Mouse (Mus musculus) kidney, postnatal 0 days (tissue): Measurements from ENCODE around the gene Slc27a5. TPM values are rescaled to one million over a fixed set of nuclear protein-coding genes. Genes with fewer than 3 reads are reported as not detected.
A peak's percentile ranks its signal among the peaks of the same experiment; 100 is the strongest.

Experiments
- ATAC-seq: fragments of 200-750 bp; cut with Nextera tagmentation; replicated peaks from 2 replicates; pipeline ENCODE4 v1.8.0; 2017; ENCODE audit warnings: low read depth, moderate number of reproducible peaks, moderate TSS enrichment, moderate library complexity; ENCODE audit not compliant: low FRiP score
- DNase-seq: peaks from one replicate; pipeline ENCODE4 v3.0.0-alpha.2; 2016; ENCODE audit warnings: low spot score
- H3K27ac ChIP-seq: fragments of 300-500 bp; sonication (generic); 2 replicates; pipeline ENCODE4 v1.5.1; 2014; ENCODE audit warnings: mild to moderate bottlenecking
- H3K27me3 ChIP-seq: fragments of 300-500 bp; sonication (generic); 2 replicates; pipeline ENCODE4 v1.6.1; 2014; ENCODE audit warnings: low read length, mixed read lengths; ENCODE audit not compliant: insufficient read depth
- H3K36me3 ChIP-seq: fragments of 300-500 bp; sonication (generic); 2 replicates; pipeline ENCODE4 v1.6.1; 2014; ENCODE audit warnings: low read length, mixed read lengths; ENCODE audit not compliant: insufficient read depth
- H3K4me1 ChIP-seq: fragments of 300-500 bp; sonication (generic); replicated peaks from 2 replicates; pipeline ENCODE4 v1.6.1; 2014; ENCODE audit warnings: antibody characterized with exemption, low read length, mixed read lengths; ENCODE audit not compliant: insufficient read depth
- H3K4me2 ChIP-seq: fragments of 300-500 bp; sonication (generic); 2 replicates; pipeline ENCODE4 v1.6.1; 2014; ENCODE audit warnings: mild to moderate bottlenecking, low read length, moderate library complexity, mixed read lengths
- H3K4me3 ChIP-seq: fragments of 300-500 bp; sonication (generic); replicated peaks from 2 replicates; pipeline ENCODE4 v1.5.1; 2014; ENCODE audit warnings: low read depth, low read length
- H3K9ac ChIP-seq: fragments of 300-500 bp; sonication (generic); 2 replicates; pipeline ENCODE4 v1.6.1; 2014; ENCODE audit warnings: low read depth, low read length
- H3K9me3 ChIP-seq: fragments of 300-500 bp; sonication (generic); replicated peaks from 2 replicates; pipeline ENCODE4 v1.6.1; 2016; ENCODE audit warnings: low read length, inconsistent platforms, mixed read lengths
- CTCF ChIP-seq: IDR thresholded peaks from 2 replicates; pipeline ENCODE4 v1.5.1; 2016; ENCODE audit warnings: antibody characterized with exemption, low read depth, mild to moderate bottlenecking, moderate library complexity
- WGBS: fragments of 180-500 bp; shearing (Covaris S2); extraction: QIAGEN DNeasy Blood & Tissue Kit; methylation state at CpG from one replicate; pipeline ENCODE4 v1.1.7; 2014; 5-methylcytosine and 5-hydroxymethylcytosine counted together
- polyA plus RNA-seq: library from polyadenylated mRNA; unstranded; fragments of >200 nt; fragmentation: Nextera tagmentation; extraction: Ambion mirVana; gene quantifications from 2 replicates; pipeline ENCODE4 v1.2.1, GENCODE M21; 2015

Slc27a5 gene
- polyA plus RNA-seq, 1 experiment from 2014 or later: 0.07 TPM

DNA sequence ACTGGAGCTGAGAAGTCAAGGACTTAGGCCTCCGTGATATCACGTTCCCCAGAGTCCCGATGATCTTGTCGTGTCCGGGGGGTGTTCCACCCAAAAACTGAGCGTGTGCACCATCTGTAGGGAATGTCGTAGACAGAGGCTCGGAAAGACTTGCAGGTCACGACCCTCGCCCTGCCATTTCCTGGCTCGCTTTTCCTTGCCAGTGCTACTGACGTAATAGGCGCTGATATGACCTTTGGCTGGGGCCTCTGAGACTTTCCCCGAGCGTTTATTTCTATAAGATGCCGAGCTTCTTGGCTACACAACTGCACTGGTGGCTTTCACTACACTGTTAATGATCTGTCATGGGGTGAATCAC is 48.1 kb downstream of the Slc27a5 start:
- WGBS: 4% methylated on average over 16 of the region's 16 CpGs
- H3K27ac ChIP-seq: peak overlapping the region; percentile 69
- H3K36me3 ChIP-seq: no peaks in the 10 kb centered on the region
- ATAC-seq (peak; percentile 63), DNase-seq (no peak)
- H3K9ac ChIP-seq: peak overlapping the region; percentile 60
- no peaks in the 10 kb centered on the region for H3K4me1 ChIP-seq
- H3K4me2 ChIP-seq: peak overlapping the region; percentile 70
- H3K9me3 ChIP-seq: no peaks in the 10 kb centered on the region
- H3K4me3 ChIP-seq: peak overlapping the region; percentile 42
- no peak for TF ChIP-seq CTCF
- H3K27me3 ChIP-seq: no peaks in the 10 kb centered on the region

DNA sequence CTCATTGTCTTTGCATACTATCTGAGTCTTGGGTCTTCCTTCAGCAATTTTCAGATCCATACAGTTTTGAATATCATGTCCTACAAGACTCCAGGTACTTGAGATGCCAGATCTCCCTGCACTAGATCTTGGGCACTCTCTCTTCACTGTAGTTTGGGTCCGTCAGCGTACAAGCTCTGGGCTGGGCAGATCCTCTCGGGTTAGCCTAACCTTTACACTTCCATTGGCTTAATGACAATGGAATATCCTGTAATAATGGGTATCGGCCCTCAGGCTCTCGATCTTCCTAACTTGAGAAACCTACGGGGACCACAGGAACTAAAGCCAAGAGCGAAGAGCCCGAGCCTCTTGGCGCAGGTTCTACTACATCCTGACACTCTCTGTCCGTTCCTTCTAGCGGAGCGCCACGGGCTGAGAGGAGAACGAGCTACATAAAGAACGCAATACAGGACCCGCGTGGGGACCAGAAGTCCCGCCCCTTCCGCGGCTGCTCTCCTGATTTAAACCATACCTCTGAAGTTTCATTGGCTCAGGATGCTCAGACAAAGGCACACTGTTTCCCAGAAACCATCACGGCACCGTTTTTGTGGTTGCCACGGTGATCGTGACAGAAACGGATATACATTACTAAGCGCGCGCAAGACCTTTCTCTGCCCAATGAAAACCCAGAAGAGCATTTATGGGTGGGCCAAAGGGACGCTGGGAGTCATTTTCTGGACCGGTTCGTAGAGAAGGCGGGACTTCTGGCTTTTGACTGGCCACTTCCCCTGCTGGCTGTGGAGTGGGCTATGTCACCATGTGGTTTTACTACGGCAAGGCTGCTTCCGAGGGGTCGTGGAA is 48.7 kb downstream of the Slc27a5 start:
- Histone ChIP-seq H3K27ac (peak overlapping the region; percentile 74), H3K36me3 (no peaks in the 10 kb centered on the region), H3K9ac (peak overlapping the region; percentile 60), H3K27me3 (no peaks in the 10 kb centered on the region), H3K9me3 (no peaks in the 10 kb centered on the region), H3K4me1 (no peaks in the 10 kb centered on the region), H3K4me3 (peak overlapping the region; percentile 42), H3K4me2 (peak overlapping the region; percentile 70)
- WGBS: 6% methylated on average over 35 of the region's 35 CpGs
- ATAC-seq (peak; percentile 98), DNase-seq (peak; percentile 99)
- no peak for TF ChIP-seq CTCF

DNA sequence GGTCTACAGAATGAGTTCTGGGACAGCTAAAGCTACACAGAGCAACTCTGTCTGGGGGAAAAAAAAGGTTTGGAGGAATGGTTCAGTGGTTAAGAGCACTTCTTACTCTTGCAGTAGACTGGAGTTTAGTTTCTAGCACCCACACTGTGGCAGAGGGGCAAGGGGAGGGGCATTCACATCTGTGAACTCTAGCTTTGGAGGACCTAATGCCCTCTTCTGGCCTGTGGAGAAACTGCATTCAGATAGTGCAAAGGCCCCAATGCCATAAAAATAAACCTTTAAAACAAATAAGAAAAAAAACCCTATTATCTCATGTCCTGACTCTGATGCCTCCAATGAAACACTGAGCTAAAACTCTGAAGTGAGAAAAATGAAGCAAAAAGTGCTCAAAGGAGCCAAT is 54.5 kb downstream of the Slc27a5 start:
- Histone ChIP-seq H3K4me2 (no peak overlapping the region), H3K27ac (no peak overlapping the region), H3K4me1 (no peaks in the 10 kb centered on the region), H3K9me3 (no peaks in the 10 kb centered on the region), H3K36me3 (no peaks in the 10 kb centered on the region), H3K27me3 (no peaks in the 10 kb centered on the region), H3K4me3 (no peak overlapping the region), H3K9ac (no peak overlapping the region)
- peak; percentile 57 for TF ChIP-seq CTCF
- ATAC-seq (no peak), DNase-seq (peak; percentile 13)

DNA sequence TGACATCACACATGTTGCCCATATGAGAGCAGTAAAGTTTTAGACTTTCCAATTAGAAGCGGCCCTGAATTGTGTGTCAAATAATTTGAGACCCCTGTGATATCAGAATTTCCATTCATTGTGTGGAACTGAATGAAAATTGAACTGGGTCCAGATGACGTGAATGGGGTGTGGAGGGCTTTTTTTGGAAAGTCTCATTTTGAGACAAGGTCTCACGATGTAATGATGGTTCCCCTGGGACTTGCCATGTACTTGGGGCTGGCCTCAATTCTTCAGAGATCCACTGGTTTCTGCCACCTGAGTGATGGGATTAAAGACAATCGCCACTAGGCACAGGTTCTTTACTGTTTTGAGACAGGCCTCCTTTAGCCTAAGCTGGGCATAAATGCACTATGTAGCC is 57.4 kb downstream of the Slc27a5 start:
- Histone ChIP-seq H3K4me2 (no peak overlapping the region), H3K9me3 (no peaks in the 10 kb centered on the region), H3K4me3 (no peak overlapping the region), H3K9ac (no peak overlapping the region), H3K27ac (no peak overlapping the region), H3K4me1 (no peaks in the 10 kb centered on the region), H3K36me3 (no peaks in the 10 kb centered on the region), H3K27me3 (no peaks in the 10 kb centered on the region)
- 83% methylated on average over 4 of the region's 4 CpGs for WGBS
- no peak for TF ChIP-seq CTCF
- DNase-seq (no peak), ATAC-seq (no peak)

Other genes starting within 250 kb of the Slc27a5 start
- gene Zscan18, start 194.6 kb downstream of the Slc27a5 start, polyA plus RNA-seq: 3.6 and 4.4 TPM in 2 replicates
- 8.8 and 8.9 TPM in 2 replicates for gene Zfp329, start 179.3 kb downstream of the Slc27a5 start, polyA plus RNA-seq
- 20.7 and 22.2 TPM in 2 replicates for gene Zfp110, start 163.4 kb downstream of the Slc27a5 start, polyA plus RNA-seq
- 3.3 and 3.5 TPM in 2 replicates for gene Zfp128, start 117.0 kb downstream of the Slc27a5 start, polyA plus RNA-seq
- 11.8 and 12.9 TPM in 2 replicates for gene Zscan22, start 100.4 kb downstream of the Slc27a5 start, polyA plus RNA-seq
- 1,052 and 1,143 TPM in 2 replicates for gene Rps5, start 75.9 kb downstream of the Slc27a5 start, polyA plus RNA-seq
- 0.29 and 0.32 TPM in 2 replicates for gene Rnf225, start 70.8 kb downstream of the Slc27a5 start, polyA plus RNA-seq
- 7.7 and 8.0 TPM in 2 replicates for gene Zfp324, start 32.4 kb downstream of the Slc27a5 start, polyA plus RNA-seq
- 6.7 and 7.1 TPM in 2 replicates for gene Zfp446, start 20.3 kb downstream of the Slc27a5 start, polyA plus RNA-seq
- gene Trim28, start 922 bp upstream of the Slc27a5 start, polyA plus RNA-seq: 195 and 197 TPM in 2 replicates
- gene Zbtb45, start 11.8 kb upstream of the Slc27a5 start, polyA plus RNA-seq: 17.4 and 17.5 TPM in 2 replicates
- gene Chmp2a, start 36.6 kb upstream of the Slc27a5 start, polyA plus RNA-seq: 235 and 240 TPM in 2 replicates
- gene Ube2m, start 40.1 kb upstream of the Slc27a5 start, polyA plus RNA-seq: 123 and 134 TPM in 2 replicates
- gene Mzf1, start 56.6 kb upstream of the Slc27a5 start, polyA plus RNA-seq: 2.3 and 2.6 TPM in 2 replicates
- not detected in 2 replicates for gene Vmn1r85, start 97.0 kb upstream of the Slc27a5 start, polyA plus RNA-seq
- not detected in 2 replicates for gene Vmn1r86, start 121.7 kb upstream of the Slc27a5 start, polyA plus RNA-seq
- gene Vmn1r87, start 142.0 kb upstream of the Slc27a5 start, polyA plus RNA-seq: not detected in 2 replicates
- gene Vmn1r88, start 161.4 kb upstream of the Slc27a5 start, polyA plus RNA-seq: 0.01 TPM in 1 of 2 replicates, not detected in the other
- not detected in 2 replicates for gene Vmn1r89, start 214.8 kb upstream of the Slc27a5 start, polyA plus RNA-seq